Mouse (Mus musculus) hindbrain, embryonic 15.5 days (tissue): ENCODE results near the gene Pigt. TPM values are rescaled to one million over a fixed set of nuclear protein-coding genes. Genes with fewer than 3 reads are reported as not detected.

Experiments
- polyA plus RNA-seq: library from polyadenylated mRNA; unstranded; fragments of >200 nt; fragmentation: Nextera tagmentation; extraction: Ambion mirVana; gene quantifications from 2 replicates; pipeline ENCODE4 v1.2.1, GENCODE M21; 2015

Pigt gene
- polyA plus RNA-seq, 1 experiment from 2014 or later: 103 TPM

Other genes with a start within 250 kb of the Pigt start
- not detected in 2 replicates for gene Svs3b, start 240.9 kb upstream of the Pigt start, polyA plus RNA-seq
- not detected in 2 replicates for gene Svs4, start 219.1 kb upstream of the Pigt start, polyA plus RNA-seq
- gene Svs3a, start 208.3 kb upstream of the Pigt start, polyA plus RNA-seq: not detected in 2 replicates
- gene Svs6, start 180.8 kb upstream of the Pigt start, polyA plus RNA-seq: not detected in 2 replicates
- gene Svs5, start 164.8 kb upstream of the Pigt start, polyA plus RNA-seq: not detected in 2 replicates
- gene Slpi, start 108.4 kb upstream of the Pigt start, polyA plus RNA-seq: 0.25 and 0.65 TPM in 2 replicates
- gene Rbpjl, start 94.4 kb upstream of the Pigt start, polyA plus RNA-seq: 0.08 and 0.10 TPM in 2 replicates
- 3.9 and 5.1 TPM in 2 replicates for gene Matn4, start 92.4 kb upstream of the Pigt start, polyA plus RNA-seq
- 9.4 and 10.4 TPM in 2 replicates for gene Sdc4, start 53.6 kb upstream of the Pigt start, polyA plus RNA-seq
- 82.7 and 88.2 TPM in 2 replicates for gene Sys1, start 40.6 kb upstream of the Pigt start, polyA plus RNA-seq
- 5.0 and 6.6 TPM in 2 replicates for gene Gm20458, start 36.6 kb upstream of the Pigt start, polyA plus RNA-seq
- gene Trp53tg5, start 23.8 kb upstream of the Pigt start, polyA plus RNA-seq: not detected in 2 replicates
- gene Dbndd2, start 11.4 kb upstream of the Pigt start, polyA plus RNA-seq: 22.8 and 23.1 TPM in 2 replicates
- 1.1 and 4.4 TPM in 2 replicates for gene Wfdc2, start 64.9 kb downstream of the Pigt start, polyA plus RNA-seq
- gene Spint3, start 75.9 kb downstream of the Pigt start, polyA plus RNA-seq: not detected in 2 replicates
- gene Wfdc6a, start 87.9 kb downstream of the Pigt start, polyA plus RNA-seq: not detected in 2 replicates
- 0.21 TPM in 1 of 2 replicates, not detected in the other for gene Eppin, start 96.1 kb downstream of the Pigt start, polyA plus RNA-seq
- gene Wfdc6b, start 116.0 kb downstream of the Pigt start, polyA plus RNA-seq: not detected in 2 replicates
- not detected in 2 replicates for gene Wfdc8, start 116.1 kb downstream of the Pigt start, polyA plus RNA-seq
- not detected in 2 replicates for gene Wfdc16, start 141.3 kb downstream of the Pigt start, polyA plus RNA-seq
- not detected in 2 replicates for gene Wfdc10, start 158.5 kb downstream of the Pigt start, polyA plus RNA-seq
- gene Wfdc9, start 159.1 kb downstream of the Pigt start, polyA plus RNA-seq: not detected in 2 replicates
- not detected in 2 replicates for gene Wfdc11, start 176.6 kb downstream of the Pigt start, polyA plus RNA-seq
- not detected in 2 replicates for gene Wfdc13, start 187.6 kb downstream of the Pigt start, polyA plus RNA-seq
- gene Spint4, start 201.0 kb downstream of the Pigt start, polyA plus RNA-seq: not detected in 2 replicates
- not detected in 2 replicates for gene Spint5, start 217.8 kb downstream of the Pigt start, polyA plus RNA-seq
- gene Wfdc3, start 248.4 kb downstream of the Pigt start, polyA plus RNA-seq: 1.6 and 1.7 TPM in 2 replicates
- gene Dnttip1, start 248.5 kb downstream of the Pigt start, polyA plus RNA-seq: 54.6 and 57.6 TPM in 2 replicates